Mouse (Mus musculus): Measurements from ENCODE around the gene Prkab2.

Prkab2 gene

GRCm38 (mm10) chr3:97651604-97652003 is 6.4 kb upstream of the Prkab2 start:
- no peak for DNase-seq

GRCm38 (mm10) chr3:97653781-97654180 is 4.2 kb upstream of the Prkab2 start:
- no peak for DNase-seq

- DNase-seq = peak; percentile 49
Observed at GRCm38 (mm10) chr3:97654901-97655300, 3.1 kb upstream of the Prkab2 start.

- DNase-seq = peak; percentile 22
Observed at GRCm38 (mm10) chr3:97658426-97659193, 617 bp downstream of the Prkab2 start.

- DNase-seq = no peak
Observed at GRCm38 (mm10) chr3:97659746-97660145, 1.8 kb downstream of the Prkab2 start.

GRCm38 (mm10) chr3:97661206-97661605 is 3.2 kb downstream of the Prkab2 start:
- no peak for DNase-seq

GRCm38 (mm10) chr3:97665525-97665924 is 7.5 kb downstream of the Prkab2 start:
- DNase-seq = no peak

GRCm38 (mm10) chr3:97666154-97666553 is 8.2 kb downstream of the Prkab2 start:
- no peak for DNase-seq

- DNase-seq = peak; percentile 24
Observed at GRCm38 (mm10) chr3:97667093-97667675, 9.2 kb downstream of the Prkab2 start.

- no peak for DNase-seq
Observed at GRCm38 (mm10) chr3:97674644-97675110, 16.7 kb downstream of the Prkab2 start, which contains the start of gene Gm17651. Gene Gm17651, minus strand, starts transcription at chr3:97674694.

GRCm38 (mm10) chr3:97676126-97676525 is 18.1 kb downstream of the Prkab2 start:
- no peak for DNase-seq

- DNase-seq = no peak
Observed at GRCm38 (mm10) chr3:97678416-97678815, 20.4 kb downstream of the Prkab2 start.

- peak; percentile 86 for DNase-seq
Observed at GRCm38 (mm10) chr3:97680631-97681320, 22.8 kb downstream of the Prkab2 start.

GRCm38 (mm10) chr3:97681321-97682158 is 23.5 kb downstream of the Prkab2 start:
- DNase-seq = peak; percentile 83

- DNase-seq = no peak
Observed at GRCm38 (mm10) chr3:97682159-97682502, 24.1 kb downstream of the Prkab2 start.

- no peak for DNase-seq
Observed at GRCm38 (mm10) chr3:97682576-97682975, 24.6 kb downstream of the Prkab2 start.

- peak; percentile 50 for DNase-seq
Observed at GRCm38 (mm10) chr3:97683560-97684195, 25.7 kb downstream of the Prkab2 start.

- no peak for DNase-seq
Observed at GRCm38 (mm10) chr3:97686372-97687117, 28.6 kb downstream of the Prkab2 start.

GRCm38 (mm10) chr3:97689289-97689688 is 31.3 kb downstream of the Prkab2 start:
- DNase-seq = no peak

- DNase-seq = peak; percentile 37
Observed at GRCm38 (mm10) chr3:97690590-97690989, 32.6 kb downstream of the Prkab2 start.

GRCm38 (mm10) chr3:97691443-97692017 is 33.5 kb downstream of the Prkab2 start:
- no peak for DNase-seq
